Mouse (Mus musculus) embryonic facial prominence, embryonic 11.5 days (tissue): ENCODE data around the gene Pcyox1. TPM values are rescaled to one million over a fixed set of nuclear protein-coding genes. Genes with fewer than 3 reads are reported as not detected.

ENCODE experiments used
- ATAC-seq: fragments of 200-750 bp; cut with Nextera tagmentation; replicated peaks from 2 replicates; pipeline ENCODE4 v1.8.0; 2017; ENCODE audit warnings: low read depth; ENCODE audit not compliant: insufficient number of reproducible peaks, low FRiP score, low TSS enrichment
- DNase-seq: peaks from one replicate; pipeline ENCODE4 v3.0.0-alpha.2; 2015; ENCODE audit warnings: low spot score
- H3K27ac ChIP-seq: fragments of 300-500 bp; sonication (generic); replicated peaks from 2 replicates; pipeline ENCODE4 v1.5.1; 2014; ENCODE audit warnings: mild to moderate bottlenecking, low read depth, low read length, control low read depth
- H3K27me3 ChIP-seq: fragments of 300-500 bp; sonication (generic); 2 replicates; pipeline ENCODE4 v1.6.1; 2014; ENCODE audit warnings: mild to moderate bottlenecking, low read length, moderate library complexity, mixed read lengths; ENCODE audit not compliant: control insufficient read depth, insufficient read depth
- H3K36me3 ChIP-seq: fragments of 300-500 bp; sonication (generic); replicated peaks from 2 replicates; pipeline ENCODE4 v1.6.1; 2014; ENCODE audit warnings: low read depth, mild to moderate bottlenecking, low read length, moderate library complexity, mixed read lengths; ENCODE audit not compliant: control insufficient read depth, insufficient read depth
- H3K4me1 ChIP-seq: fragments of 300-500 bp; sonication (generic); 2 replicates; pipeline ENCODE4 v1.6.1; 2014; ENCODE audit warnings: low read length, mixed read lengths; ENCODE audit not compliant: control insufficient read depth, insufficient read depth
- H3K4me2 ChIP-seq: fragments of 300-500 bp; sonication (generic); 2 replicates; pipeline ENCODE4 v1.6.1; 2014; ENCODE audit warnings: low read depth, mild to moderate bottlenecking, control low read depth, low read length, moderate library complexity
- H3K4me3 ChIP-seq: fragments of 300-500 bp; sonication (generic); 2 replicates; pipeline ENCODE4 v1.5.1; 2014; ENCODE audit warnings: low read depth, low read length, control low read depth
- H3K9ac ChIP-seq: fragments of 300-500 bp; sonication (generic); replicated peaks from 2 replicates; pipeline ENCODE4 v1.6.1; 2014; ENCODE audit warnings: mild to moderate bottlenecking, control low read depth, low read length
- H3K9me3 ChIP-seq: fragments of 300-500 bp; sonication (generic); replicated peaks from 2 replicates; pipeline ENCODE4 v1.6.1; 2016; ENCODE audit warnings: mild to moderate bottlenecking, low read length, inconsistent platforms, mixed read lengths; ENCODE audit not compliant: control insufficient read depth
- WGBS: fragments of 180-500 bp; shearing (Covaris S2); extraction: QIAGEN DNeasy Blood & Tissue Kit; methylation state at CpG from one replicate; pipeline ENCODE4 v1.1.7; 2014; 5-methylcytosine and 5-hydroxymethylcytosine counted together
- polyA plus RNA-seq: library from polyadenylated mRNA; unstranded; fragments of >200 nt; fragmentation: Nextera tagmentation; extraction: Ambion mirVana; gene quantifications from 2 replicates; pipeline ENCODE4 v1.2.1, GENCODE M21; 2014

Gene Pcyox1
- polyA plus RNA-seq, 1 experiment from 2014 or later, result 73.6 TPM

DNA sequence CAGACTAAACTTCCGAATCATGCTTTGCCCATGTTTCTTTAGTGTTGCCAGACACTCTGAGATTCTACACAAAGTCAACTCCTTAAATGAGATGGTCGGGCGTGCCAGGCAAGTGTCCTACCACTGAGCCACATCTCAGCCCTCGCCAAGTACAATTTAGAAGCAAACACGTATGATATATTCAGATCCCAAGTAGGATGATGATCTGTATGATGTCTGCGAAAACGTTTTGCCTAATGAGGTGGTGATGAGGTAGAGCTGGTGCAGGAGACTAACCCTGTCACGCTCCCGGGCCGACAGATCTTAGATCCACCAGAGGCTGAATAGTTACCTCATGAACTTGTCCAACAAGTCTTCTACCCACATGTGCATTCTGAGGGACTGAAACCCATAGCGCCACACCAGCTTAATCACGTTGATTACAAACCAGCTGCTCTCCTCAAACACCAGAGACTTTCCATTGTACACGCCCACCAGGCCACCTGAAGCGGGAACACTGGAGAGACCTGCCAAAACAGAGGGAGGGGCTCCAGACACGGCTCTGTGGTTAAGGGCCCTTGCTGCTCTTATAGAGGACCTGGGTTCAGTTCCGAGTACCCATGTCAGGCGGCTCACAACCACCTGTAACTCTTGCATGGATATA lies 2.8 kb downstream of the Pcyox1 start:
- Histone ChIP-seq H3K36me3 (peaks cover 8% of the 10 kb centered on the region), H3K4me1 (no peaks in the 10 kb centered on the region), H3K9me3 (no peaks in the 10 kb centered on the region), H3K4me3 (no peak overlapping the region), H3K27me3 (no peaks in the 10 kb centered on the region), H3K27ac (no peak overlapping the region), H3K9ac (no peak overlapping the region), H3K4me2 (no peak overlapping the region)
- ATAC-seq (no peak), DNase-seq (no peak)
- WGBS, result 90% methylated on average over 17 of the region's 17 CpGs

DNA sequence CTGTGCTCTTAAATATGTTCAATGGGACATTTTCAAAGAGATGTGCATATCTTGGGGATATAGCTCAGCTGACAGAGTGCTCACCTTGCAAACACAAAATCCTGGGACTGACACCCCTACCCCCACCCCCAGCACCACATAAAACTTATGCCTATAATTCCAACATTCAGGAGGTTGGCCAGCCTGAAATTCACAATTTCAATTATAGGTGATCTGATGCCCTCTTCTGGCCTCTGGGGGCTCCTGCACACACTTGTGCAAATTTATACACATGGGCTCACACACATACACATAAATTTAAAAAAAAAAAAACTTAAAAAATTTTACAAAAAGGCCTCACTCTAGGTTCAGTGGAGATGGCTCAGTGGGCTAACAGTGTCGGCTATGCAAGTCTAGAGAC lies 3.8 kb downstream of the Pcyox1 start:
- Histone ChIP-seq H3K27ac (no peak overlapping the region), H3K4me2 (no peak overlapping the region), H3K27me3 (no peaks in the 10 kb centered on the region), H3K4me1 (no peaks in the 10 kb centered on the region), H3K36me3 (peaks cover 17% of the 10 kb centered on the region), H3K9ac (no peak overlapping the region), H3K9me3 (no peaks in the 10 kb centered on the region), H3K4me3 (no peak overlapping the region)
- WGBS, result 79% methylated on average over 1 of the region's 1 CpGs
- DNase-seq (no peak), ATAC-seq (no peak)

DNA sequence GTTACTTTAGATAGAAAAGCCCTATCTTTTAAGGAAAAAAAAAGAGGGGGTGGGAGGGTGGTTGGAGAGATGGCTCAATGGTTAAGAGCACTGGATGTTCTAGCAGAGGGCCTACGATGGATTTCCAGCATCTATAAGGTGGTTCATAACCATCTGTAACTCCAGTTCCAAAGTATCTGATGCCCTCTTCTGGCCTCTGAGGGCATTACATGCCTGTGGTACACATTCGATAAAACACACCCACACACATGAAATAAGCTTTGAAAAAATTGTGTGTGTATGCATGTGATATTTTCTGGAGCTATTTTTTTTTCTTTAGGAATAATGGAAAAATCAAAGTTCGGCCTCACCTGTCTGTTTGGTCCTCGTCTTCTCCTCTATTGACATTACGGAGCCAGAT lies 5.6 kb downstream of the Pcyox1 start:
- H3K4me1 ChIP-seq, result no peaks in the 10 kb centered on the region
- H3K27ac ChIP-seq, result no peak overlapping the region
- 95% methylated on average over 5 of the region's 5 CpGs for WGBS
- H3K27me3 ChIP-seq, result no peaks in the 10 kb centered on the region
- H3K9me3 ChIP-seq, result no peaks in the 10 kb centered on the region
- H3K4me3 ChIP-seq, result no peak overlapping the region
- no peak for DNase-seq
- H3K4me2 ChIP-seq, result no peak overlapping the region
- no peak overlapping the region for H3K9ac ChIP-seq
- peaks cover 19% of the 10 kb centered on the region for H3K36me3 ChIP-seq
- no peak for ATAC-seq

DNA sequence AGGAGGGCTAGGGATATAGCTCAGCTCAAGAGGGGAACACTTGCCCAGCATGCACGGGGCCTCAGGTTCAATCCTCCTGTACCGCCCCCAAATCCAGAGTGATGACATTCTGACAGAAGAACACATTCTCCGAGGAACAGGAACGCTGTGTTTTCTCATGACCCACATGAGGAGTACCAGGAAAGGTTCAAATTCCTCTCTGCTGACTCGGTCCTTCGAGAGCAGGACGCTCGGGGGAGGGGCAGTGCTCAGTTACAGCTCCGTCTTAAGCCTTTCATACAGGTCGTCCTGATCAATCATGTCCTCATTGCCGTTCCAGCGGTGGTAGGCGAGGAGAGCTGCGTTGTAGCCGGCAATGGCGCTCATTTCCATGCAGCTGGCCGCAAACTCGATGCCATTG lies 8.5 kb downstream of the Pcyox1 start:
- no peak overlapping the region for H3K9ac ChIP-seq
- no peak overlapping the region for H3K27ac ChIP-seq
- H3K27me3 ChIP-seq, result no peaks in the 10 kb centered on the region
- no peak for ATAC-seq
- DNase-seq, result no peak
- peaks cover 19% of the 10 kb centered on the region for H3K36me3 ChIP-seq
- no peak overlapping the region for H3K4me3 ChIP-seq
- 79% methylated on average over 18 of the region's 18 CpGs for WGBS
- H3K4me2 ChIP-seq, result no peak overlapping the region
- H3K9me3 ChIP-seq, result no peaks in the 10 kb centered on the region
- no peaks in the 10 kb centered on the region for H3K4me1 ChIP-seq

DNA sequence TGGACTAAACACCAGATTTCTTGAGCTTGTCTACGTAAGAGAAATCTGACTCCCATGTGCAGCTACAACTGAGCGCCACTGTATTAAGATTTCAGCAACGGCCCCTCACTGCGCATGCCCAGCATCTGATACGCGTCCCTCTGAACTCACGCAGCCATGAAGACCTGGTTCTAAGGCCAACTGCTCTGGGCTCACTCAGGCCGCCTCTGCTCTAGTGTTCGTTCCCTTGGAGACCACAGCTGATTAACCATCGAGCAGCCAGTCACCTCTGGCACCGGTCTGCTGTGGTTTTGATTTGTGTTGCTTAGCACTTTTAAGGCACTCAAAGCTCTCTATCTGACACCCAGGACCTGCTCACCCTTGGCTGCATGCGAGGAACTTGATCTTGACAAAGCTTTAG lies 9.6 kb downstream of the Pcyox1 start:
- Histone ChIP-seq H3K36me3 (peaks cover 19% of the 10 kb centered on the region), H3K9ac (no peak overlapping the region), H3K27me3 (no peaks in the 10 kb centered on the region), H3K4me1 (no peaks in the 10 kb centered on the region), H3K4me3 (no peak overlapping the region), H3K9me3 (no peaks in the 10 kb centered on the region), H3K27ac (no peak overlapping the region), H3K4me2 (no peak overlapping the region)
- no peak for DNase-seq
- 91% methylated on average over 12 of the region's 12 CpGs for WGBS
- ATAC-seq, result no peak

DNA sequence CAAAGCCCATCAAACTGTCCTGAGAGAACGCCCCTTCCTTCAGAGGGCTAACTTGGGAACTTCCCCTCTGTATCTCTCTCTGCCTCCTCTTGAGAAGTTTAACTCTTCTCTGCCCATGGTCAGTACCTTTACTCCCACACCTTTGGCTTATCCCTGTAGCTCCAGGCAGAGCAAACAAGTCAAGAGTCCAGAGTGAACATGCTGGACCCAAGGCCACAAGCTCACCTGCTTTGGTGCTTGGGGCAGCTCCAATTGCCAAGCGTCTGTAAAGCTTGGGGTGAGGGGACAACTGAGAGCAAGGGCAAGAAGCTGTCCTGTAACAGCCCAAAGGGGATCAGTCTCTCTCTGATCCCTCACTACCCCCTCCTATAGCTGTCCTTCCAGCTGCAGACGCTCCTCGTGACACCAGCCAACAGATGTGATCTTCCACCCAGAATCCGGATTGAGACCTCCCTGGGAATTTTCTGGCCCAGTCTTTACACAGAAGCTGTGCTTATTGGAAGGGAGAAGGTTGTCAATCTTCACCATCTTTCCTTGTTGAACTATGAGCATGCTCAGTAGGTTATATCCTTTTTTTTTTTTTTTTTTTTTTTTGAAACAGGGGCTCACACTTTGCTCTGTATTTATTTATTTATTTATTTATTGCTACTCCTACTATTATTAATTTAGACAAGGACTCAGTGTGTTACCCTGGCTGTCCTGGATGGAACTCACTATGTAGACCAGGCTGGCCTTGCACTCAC lies 11.4 kb downstream of the Pcyox1 start:
- Histone ChIP-seq H3K36me3 (peaks cover 10% of the 10 kb centered on the region), H3K27me3 (no peaks in the 10 kb centered on the region), H3K27ac (no peak overlapping the region), H3K4me3 (no peak overlapping the region), H3K9me3 (no peaks in the 10 kb centered on the region), H3K4me2 (no peak overlapping the region), H3K9ac (no peak overlapping the region), H3K4me1 (no peaks in the 10 kb centered on the region)
- ATAC-seq (no peak), DNase-seq (no peak)
- WGBS, result 77% methylated on average over 5 of the region's 5 CpGs

DNA sequence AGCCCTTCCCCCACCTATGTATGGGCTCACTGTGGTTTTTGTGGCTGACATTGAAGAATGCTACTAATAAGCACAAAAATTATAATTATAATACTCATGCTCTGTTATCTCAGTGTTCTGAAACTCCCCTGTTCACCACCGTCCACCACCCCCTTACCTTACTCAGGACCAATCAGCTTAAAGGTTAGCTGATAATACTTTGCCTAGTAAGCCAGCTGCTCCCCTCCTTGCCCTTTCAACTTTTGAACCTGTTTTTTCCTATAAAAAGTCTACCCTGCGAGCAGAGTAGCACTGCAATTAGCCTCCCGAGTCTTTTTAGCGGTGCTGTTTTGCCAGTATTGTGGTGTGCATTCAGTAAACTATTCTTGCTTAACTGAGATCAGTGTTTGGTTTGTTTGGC lies 12.3 kb downstream of the Pcyox1 start:
- no peaks in the 10 kb centered on the region for H3K4me1 ChIP-seq
- H3K36me3 ChIP-seq, result peaks cover 12% of the 10 kb centered on the region
- H3K4me2 ChIP-seq, result no peak overlapping the region
- H3K27me3 ChIP-seq, result no peaks in the 10 kb centered on the region
- no peaks in the 10 kb centered on the region for H3K9me3 ChIP-seq
- no peak overlapping the region for H3K4me3 ChIP-seq
- WGBS, result 70% methylated on average over 4 of the region's 4 CpGs
- H3K27ac ChIP-seq, result no peak overlapping the region
- ATAC-seq (no peak), DNase-seq (no peak)
- H3K9ac ChIP-seq, result no peak overlapping the region

DNA sequence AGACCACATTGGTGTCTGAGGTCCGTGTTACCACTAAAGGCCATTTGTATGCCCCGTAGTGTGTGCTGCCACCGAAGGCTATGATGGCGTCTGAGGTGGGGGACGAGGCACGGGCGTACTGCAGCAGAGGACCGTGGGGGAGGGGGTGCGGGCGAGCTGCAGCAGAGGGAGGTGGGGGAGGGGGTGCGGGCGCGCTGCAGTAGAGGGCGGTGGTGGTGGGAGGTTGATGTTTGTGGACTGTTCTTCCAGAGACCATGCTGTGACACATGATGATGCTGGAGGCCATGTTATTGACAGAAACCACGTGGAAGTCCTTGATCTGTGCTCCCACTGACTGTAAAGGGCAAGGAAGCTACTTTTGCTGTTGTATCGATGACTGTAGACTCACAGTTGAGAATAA lies 13.6 kb downstream of the Pcyox1 start:
- DNase-seq (no peak), ATAC-seq (no peak)
- Histone ChIP-seq H3K27ac (no peak overlapping the region), H3K9me3 (no peaks in the 10 kb centered on the region), H3K9ac (no peak overlapping the region), H3K27me3 (no peaks in the 10 kb centered on the region), H3K36me3 (peaks cover 6% of the 10 kb centered on the region), H3K4me1 (no peaks in the 10 kb centered on the region), H3K4me3 (no peak overlapping the region), H3K4me2 (no peak overlapping the region)
- 46% methylated on average over 16 of the region's 16 CpGs for WGBS
